ENCODE assay signal across 8 mouse cellular contexts in genomic region chr7:3665215-3666114, GRCm38 (mm10). TPM values are rescaled to one million over a fixed set of nuclear protein-coding genes. Genes with fewer than 3 reads are reported as not detected.
DNase-seq lines count a peak whose midpoint lies in the region; ATAC-seq lines count a peak whose summit lies in the region.

Gene Leng1, minus strand, starts transcription at chr7:3665840.

- H3K27ac ChIP-seq in hindbrain, embryonic 12.5 days, result peak within 1 kb of the TSS; percentile 85

- peak within 1 kb of the TSS; percentile 71 for H3K4me3 ChIP-seq in hindbrain, embryonic 12.5 days

- peaks cover 20% of the 10 kb centered on the region for H3K4me1 ChIP-seq in hindbrain, embryonic 12.5 days

- peaks cover 28% of the 10 kb centered on the region for H3K36me3 ChIP-seq in hindbrain, embryonic 12.5 days

- DNase-seq in NIH3T3 (ENCODE audit: low read depth), result peak; percentile 100
- DNase-seq in cerebellum, postnatal 10 days, result peak; percentile 98 to 99
- DNase-seq in frontal cortex, postnatal 10 days (ENCODE audit: low spot score in 2 of 2), result peak; percentile 95 to 97
- DNase-seq in layer of hippocampus, postnatal 14 days (ENCODE audit: low spot score in 2 of 2), result peak; percentile 96 to 99
- DNase-seq in lung, postnatal 14 days, result peak; percentile 97
- peak; percentile 87 for DNase-seq in retina, adult 2 months (ENCODE audit: low read depth, low spot score)
- DNase-seq in thymus, postnatal 36 days, result peak; percentile 88 to 92

- H3K27me3 ChIP-seq in hindbrain, embryonic 12.5 days, result no peaks in the 10 kb centered on the region

- H3K9ac ChIP-seq in hindbrain, embryonic 12.5 days, result peak within 1 kb of the TSS; percentile 76

- peak; percentile 99 for ATAC-seq in hindbrain, embryonic 12.5 days (ENCODE audit: low FRiP score)

- 5% methylated on average over 45 of the region's 45 CpGs for WGBS in hindbrain, embryonic 12.5 days

- H3K9me3 ChIP-seq in hindbrain, embryonic 12.5 days (replicated peaks), result no peaks in the 10 kb centered on the region

- H3K4me2 ChIP-seq in hindbrain, embryonic 12.5 days (replicated peaks), result peak within 1 kb of the TSS; percentile 77

RNA-seq across cellular contexts. Expression of gene Leng1, which starts in this region (rescaled TPM):
- 20.7 and 21.4 TPM in 2 replicates for polyA plus RNA-seq in hindbrain, embryonic 12.5 days (2016; fragmentation: Nextera tagmentation; extraction: Ambion mirVana)
- total RNA-seq in layer of hippocampus, postnatal 14 days (2021), result 1 to 10 TPM; 5.5 to 6.2 TPM

Comparison
In these comparisons a context has a peak if more than half of its experiments do, and no peak if none do; other contexts are left out.
1. Peak in every context shown above with its lines: DNase-seq, ATAC-seq, H3K4me3 ChIP-seq and H3K27ac ChIP-seq.